Mouse (Mus musculus): Measurements from ENCODE around the gene Atxn7l1.

Atxn7l1 gene

GRCm38 (mm10) chr12:33280805-33281204 lies 133.3 kb downstream of the Atxn7l1 start:
- DNase-seq, result peak; percentile 86

- no peak for DNase-seq
Observed at GRCm38 (mm10) chr12:33284344-33284936, 136.9 kb downstream of the Atxn7l1 start.

DNA sequence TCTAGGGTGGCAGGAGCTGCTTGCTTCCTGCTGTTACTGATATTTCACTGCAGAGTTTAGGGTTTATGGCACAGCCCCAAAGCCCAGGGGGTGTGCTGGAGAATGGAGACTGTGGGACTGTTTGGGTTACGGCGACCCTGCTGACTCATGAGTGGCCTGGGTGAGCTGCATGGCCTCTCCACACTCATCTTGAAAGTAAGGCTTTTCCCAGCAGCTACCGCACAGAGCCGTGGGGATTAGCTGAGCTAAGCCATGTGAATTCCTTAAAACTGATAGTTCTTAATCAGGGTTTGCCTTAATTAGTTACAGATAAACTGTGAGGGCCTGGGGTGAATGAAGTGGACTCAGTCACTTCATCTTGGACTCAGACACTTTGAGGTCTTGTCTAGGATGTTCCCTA lies 137.9 kb downstream of the Atxn7l1 start:
- DNase-seq, result no peak

DNA sequence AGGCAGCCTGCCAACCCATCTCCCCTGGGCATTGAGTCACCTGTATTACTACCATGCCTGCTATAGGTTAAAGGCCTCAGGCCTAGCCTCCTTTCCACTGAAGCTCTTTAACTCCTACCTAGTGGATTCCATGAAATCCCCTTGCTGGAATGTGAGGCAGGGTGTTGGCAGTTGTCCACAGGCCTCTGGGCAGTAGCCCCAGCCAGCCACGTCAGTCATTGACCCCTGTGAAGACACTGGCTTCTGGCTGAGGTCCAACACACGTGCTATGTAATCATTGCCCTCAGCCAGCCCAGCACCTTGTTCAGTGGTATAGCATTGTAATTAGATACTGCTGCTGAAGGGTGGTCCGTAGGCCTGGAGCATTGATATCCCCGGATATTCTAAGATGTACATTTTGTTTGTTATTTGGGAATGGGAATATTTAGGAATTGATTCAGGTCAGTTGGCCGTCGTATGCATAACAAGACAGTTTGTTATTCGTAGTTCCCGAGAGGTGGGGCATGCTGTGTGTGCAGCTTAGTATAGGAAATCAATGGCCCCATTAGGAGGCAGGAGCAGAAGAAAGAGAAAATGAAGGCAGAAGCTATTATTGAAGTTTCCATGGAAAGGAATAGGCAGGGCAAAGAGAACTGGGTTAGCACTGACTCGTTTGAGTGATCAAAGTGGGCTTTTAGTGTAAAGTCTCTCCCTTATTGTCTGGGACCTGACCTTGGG lies 138.6 kb downstream of the Atxn7l1 start:
- DNase-seq, result no peak

DNA sequence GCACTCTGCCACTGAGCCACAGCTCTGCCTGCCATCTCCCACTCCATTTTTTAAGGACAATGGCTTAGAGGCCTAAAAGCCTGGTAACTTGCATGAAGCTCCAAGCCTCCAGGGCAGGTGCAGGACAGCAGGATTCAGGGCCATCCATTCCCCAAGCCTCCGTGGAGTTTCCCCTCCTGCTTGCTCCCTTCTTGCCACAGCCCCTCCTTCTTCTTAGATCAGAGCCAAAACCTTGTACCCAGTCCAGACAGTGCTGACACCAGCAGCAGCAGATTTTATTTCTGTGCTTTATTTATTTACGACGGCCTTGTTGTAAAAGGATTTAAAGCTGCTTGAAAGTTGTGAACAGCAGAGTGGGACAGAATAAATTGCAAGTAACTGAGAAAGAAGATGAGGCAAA lies 140.2 kb downstream of the Atxn7l1 start:
- no peak for DNase-seq

DNA sequence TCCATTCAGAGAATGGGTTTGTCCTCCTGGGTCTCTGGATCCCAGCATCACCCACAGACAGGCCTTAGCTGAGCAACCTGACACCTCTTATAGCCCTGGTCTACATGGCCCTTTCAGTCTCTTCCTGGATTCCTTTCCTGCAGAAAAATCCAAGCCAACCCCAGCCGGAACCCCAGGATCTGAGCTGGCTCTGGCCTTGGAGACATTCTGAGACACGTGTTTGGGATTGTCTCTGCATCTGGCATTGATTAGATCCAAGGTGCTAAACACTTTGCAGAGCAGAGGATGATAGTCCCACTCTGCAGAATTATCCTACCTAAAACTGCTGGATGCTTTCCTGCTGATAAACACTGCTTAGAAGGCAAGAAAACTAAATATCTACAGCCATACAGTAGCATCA lies 141.3 kb downstream of the Atxn7l1 start:
- DNase-seq, result no peak

- DNase-seq, result peak; percentile 80
Observed at GRCm38 (mm10) chr12:33302070-33302469, 154.6 kb downstream of the Atxn7l1 start.

GRCm38 (mm10) chr12:33302523-33303383 lies 155.3 kb downstream of the Atxn7l1 start:
- DNase-seq, result peak; percentile 72

DNA sequence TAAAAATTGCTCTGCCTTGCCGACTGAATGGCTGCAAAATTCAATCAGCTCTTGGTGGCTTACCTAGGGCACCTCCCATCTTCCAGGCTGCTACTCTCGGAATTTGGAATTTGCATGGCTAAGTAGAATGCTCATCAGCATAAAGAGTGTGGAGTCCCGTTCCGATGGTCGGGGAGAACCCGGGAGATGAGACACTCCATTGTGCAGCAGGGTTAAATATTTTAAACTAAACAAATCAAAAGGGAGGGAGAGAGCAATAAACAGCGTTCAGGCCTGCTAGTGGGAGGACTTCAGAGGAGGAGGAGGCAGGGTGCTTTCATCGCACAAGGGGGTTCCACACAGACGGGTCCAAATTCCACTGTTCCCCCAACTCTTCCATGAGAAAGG lies 155.9 kb downstream of the Atxn7l1 start:
- DNase-seq, result no peak

- no peak for DNase-seq
Observed at GRCm38 (mm10) chr12:33305106-33305505, 157.6 kb downstream of the Atxn7l1 start.

DNA sequence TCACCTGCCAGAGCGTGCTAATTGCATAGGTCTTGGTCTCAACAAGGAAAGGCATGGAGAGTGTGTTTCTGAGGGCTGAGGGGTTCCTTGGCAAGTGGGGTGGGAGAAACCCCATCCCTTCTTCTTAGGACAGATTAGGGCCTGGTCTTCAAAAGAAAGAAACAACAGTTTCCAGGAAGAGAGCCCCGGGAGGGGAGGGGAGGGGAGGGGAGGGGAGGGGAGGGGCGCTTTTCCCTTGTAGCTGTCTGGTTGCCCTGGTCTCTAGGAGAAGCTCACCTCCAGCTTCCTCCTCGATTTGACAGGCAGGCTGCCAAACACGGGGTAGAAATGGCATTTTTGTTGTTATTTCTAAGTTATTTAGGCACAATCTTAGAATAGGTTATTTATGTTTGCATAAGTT lies 159.0 kb downstream of the Atxn7l1 start:
- no peak for DNase-seq

DNA sequence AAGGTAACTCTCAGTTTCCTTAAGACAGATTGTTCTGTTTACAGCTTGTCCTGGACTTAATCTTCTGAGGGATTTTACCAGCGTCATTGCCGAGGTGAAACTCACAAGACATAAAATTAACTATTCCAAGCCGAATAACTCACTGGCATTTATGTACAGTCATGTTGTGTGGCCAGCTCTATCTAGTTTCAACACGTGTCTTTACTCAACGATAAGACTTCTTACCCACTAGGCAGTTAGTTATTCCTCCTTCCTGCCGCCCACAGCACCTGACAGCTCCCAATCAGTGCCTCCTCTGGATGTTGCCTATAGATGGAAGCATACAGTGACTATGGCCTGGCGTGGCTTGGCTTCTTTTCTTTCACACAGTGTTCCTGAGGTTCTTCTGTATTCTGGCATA lies 161.2 kb downstream of the Atxn7l1 start:
- DNase-seq, result no peak

DNA sequence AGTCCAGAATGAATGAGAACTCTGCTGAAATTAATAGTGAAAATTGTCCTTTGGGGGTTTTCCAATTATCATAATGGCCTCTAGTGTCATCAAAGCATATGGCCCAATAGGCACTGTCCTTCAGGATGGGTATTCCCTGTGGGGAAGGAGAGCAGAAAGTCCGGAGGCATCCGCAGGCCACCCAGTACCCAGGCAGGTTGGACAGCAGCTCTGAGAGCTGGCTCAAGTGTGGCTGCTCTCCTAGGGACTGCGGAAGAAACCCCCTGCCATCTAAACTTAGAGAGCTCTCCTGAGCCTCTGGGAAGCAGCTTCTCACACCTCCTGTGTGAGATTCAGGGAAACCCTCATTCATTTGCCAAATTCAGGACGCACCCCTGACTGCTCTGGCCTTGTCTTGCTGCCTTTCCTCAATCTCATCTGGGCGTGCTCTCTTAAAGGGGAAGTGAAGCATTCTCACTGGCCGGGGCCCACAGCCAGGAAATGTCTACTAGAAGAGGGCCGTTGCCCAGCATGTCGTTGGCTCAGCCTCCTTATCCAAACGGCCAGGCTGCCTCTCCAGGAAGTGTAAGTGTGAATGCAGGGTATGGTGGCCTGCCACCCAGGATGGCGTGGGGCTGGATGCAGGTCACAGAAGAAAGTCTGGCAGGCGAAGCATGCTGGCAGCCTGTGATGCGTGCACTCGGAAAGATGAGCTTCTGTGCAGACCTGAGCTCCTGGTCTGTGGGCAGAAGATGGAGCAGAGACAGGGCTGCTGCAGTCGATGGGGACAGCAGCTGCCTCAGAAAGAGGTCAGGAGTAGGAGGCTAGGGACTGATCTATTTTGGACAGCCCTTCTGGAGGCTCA lies 166.6 kb downstream of the Atxn7l1 start:
- DNase-seq, result peak; percentile 71

GRCm38 (mm10) chr12:33314924-33315643 lies 167.6 kb downstream of the Atxn7l1 start:
- DNase-seq, result peak; percentile 86

DNA sequence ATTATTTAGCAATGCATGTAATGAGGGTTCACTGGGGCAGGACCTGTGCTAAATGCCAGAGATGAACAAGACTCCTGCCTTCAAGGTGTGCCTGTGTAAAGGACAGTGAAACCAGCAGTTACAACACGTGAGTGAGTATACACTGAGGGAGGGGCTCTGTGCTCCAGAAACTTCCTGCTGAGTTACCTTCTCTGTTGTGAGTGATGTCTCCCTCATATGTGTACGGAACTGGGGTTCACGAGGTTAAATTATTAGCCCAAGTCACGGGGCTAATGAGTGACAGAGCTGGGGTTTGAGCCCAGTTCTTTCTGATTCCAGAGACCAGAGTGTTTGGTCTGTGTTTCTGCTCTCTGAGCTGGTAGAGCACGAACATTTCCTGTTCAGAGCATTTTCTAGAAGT lies 168.3 kb downstream of the Atxn7l1 start:
- peak; percentile 61 for DNase-seq

GRCm38 (mm10) chr12:33317792-33318530 lies 170.5 kb downstream of the Atxn7l1 start:
- DNase-seq, result no peak

- no peak for DNase-seq
Observed at GRCm38 (mm10) chr12:33322547-33322946, 175.1 kb downstream of the Atxn7l1 start.

- DNase-seq, result no peak
Observed at GRCm38 (mm10) chr12:33323821-33324220, 176.3 kb downstream of the Atxn7l1 start.

DNA sequence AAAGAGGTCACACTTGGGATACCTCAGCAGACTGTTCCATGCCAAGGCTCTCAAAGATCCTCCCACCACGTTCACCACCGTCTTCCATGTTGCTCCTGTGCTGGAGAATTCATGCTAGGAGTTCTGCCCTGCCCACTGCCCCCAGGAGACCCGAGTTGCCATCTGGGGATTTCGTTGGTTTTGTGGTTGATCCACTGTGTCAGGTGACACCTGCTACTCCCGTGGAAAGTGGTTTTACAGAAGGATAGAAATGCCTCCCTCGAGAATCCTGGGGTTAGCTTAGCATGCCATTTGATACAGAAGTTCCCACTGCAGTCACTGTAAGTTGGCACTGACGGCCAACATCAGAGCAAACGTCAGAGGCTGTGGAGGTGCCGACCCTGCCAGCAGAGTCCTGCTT lies 177.9 kb downstream of the Atxn7l1 start:
- DNase-seq, result no peak

DNA sequence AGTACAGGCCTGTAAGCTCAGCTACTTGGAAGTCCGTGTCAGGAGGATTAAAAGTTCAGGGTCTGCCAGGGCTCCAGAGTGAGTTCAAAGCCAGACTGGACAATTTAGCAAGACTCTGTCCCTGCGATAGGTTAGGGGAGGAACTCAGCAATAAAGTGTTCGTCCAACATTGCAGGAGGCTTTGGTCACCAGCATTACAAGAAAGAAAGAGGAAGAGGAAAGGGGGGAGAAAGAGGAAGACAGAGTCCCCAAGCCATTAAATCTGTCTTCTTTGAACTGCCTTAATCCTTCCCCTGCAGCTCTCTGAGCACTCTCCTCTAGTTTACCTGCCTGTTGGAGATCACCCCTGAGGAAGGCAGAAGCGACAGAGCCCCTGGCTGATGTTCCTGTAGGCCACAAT lies 184.6 kb downstream of the Atxn7l1 start:
- no peak for DNase-seq

DNA sequence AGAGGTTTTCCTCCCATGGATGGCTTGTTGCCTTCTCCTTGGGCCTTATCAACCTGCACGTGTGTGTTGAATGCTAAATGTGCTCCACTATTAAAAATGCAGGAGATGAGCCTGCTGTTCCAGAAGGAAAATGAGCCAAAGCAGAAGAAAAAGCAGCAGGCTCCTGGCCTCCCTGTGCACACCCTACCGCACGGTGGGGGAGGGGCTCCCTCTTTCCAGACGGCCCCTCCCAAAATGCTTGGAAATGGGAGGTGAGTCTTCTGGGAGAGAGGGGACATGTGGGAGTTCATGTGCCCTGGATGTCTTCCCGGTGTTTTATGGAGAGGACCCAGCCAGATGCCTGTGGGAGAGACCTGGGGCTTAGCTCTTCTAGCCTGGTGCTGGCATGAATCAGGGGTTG lies 185.3 kb downstream of the Atxn7l1 start:
- no peak for DNase-seq

- DNase-seq, result peak; percentile 86
Observed at GRCm38 (mm10) chr12:33333914-33334313, 186.4 kb downstream of the Atxn7l1 start.
